Mouse (Mus musculus) liver, adult 2 months (tissue): Measurements from ENCODE around the gene Odf3l2.

Experiments
- CTCF ChIP-seq: fragments of 200-500 bp; IDR thresholded peaks from 2 replicates; pipeline ENCODE4 v1.5.1; 2011; ENCODE audit warnings: low read depth, low read length, control low read depth
- POLR2A ChIP-seq: fragments of 200-500 bp; IDR thresholded peaks from 2 replicates; pipeline ENCODE4 v1.6.1; 2011; ENCODE audit warnings: low read length, control low read depth; ENCODE audit not compliant: insufficient read depth; ENCODE audit errors: extremely low read depth

- TF ChIP-seq POLR2A (no peak), CTCF (no peak)
These were observed 39.4 kb upstream of the Odf3l2 start for GRCm38 (mm10) chr10:79684770-79685600.
